Mouse (Mus musculus) embryonic stem cell, embryonic (primary cell): ENCODE measurements around the gene Lsamp.

Source experiments
- CTCF ChIA-PET, 4 experiments: fragments of 300-600 bp in 2 of 4; fragments of 350-600 bp in 2 of 4; sonication (Branson Sonifier 250); formaldehyde crosslinking; loops; one replicate each; lab custom pipeline; 2022; ENCODE audit warnings: inconsistent platforms in 2 of 4; lab: Charles Lee
- POLR2A ChIA-PET, 4 experiments: fragments of 300-600 bp in 2 of 4; fragments of 350-600 bp in 2 of 4; sonication (Branson Sonifier 250); formaldehyde crosslinking; loops; one replicate each; lab custom pipeline; 2022; ENCODE audit warnings: antibody characterized with exemption in 4 of 4, inconsistent platforms in 1 of 4; lab: Charles Lee

The Lsamp gene

GRCm38 (mm10) chr16:41258145-41259035 lies 1274.2 kb downstream of the Lsamp start:
- ChIA-PET CTCF (no interaction called here), POLR2A (no interaction called here)

GRCm38 (mm10) chr16:41275999-41276671 lies 1292.0 kb downstream of the Lsamp start:
- ChIA-PET POLR2A (no interaction called here), CTCF (no interaction called here)

DNA sequence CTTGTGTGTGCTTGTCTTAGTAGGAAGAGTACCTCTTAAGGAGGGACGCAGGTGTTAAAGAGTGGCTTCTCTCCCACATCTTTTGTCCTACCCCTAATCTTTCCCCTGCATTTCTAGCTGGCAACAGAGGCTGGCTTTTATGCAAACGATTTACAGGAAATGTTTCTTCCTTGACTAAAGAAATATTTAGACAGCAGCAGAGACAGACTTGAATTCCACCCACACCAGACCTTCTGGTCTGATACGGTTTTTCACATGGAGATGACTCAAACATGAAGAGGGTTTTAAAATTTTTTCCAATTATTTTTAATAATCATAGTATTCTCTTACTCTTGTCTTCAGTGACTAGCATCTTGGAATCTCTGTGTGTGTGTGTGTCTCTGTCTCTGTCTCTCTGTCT lies 1333.8 kb downstream of the Lsamp start:
- ChIA-PET CTCF (no interaction called here), POLR2A (interaction anchor here in 1 of 4 experiments (0.7 kb wide), 1 partner anchor 514 kb away, joined by 3 read pairs; no protein-coding TSS in a partner anchor)

GRCm38 (mm10) chr16:41343431-41343830 lies 1359.3 kb downstream of the Lsamp start:
- ChIA-PET CTCF (no interaction called here), POLR2A (no interaction called here)

DNA sequence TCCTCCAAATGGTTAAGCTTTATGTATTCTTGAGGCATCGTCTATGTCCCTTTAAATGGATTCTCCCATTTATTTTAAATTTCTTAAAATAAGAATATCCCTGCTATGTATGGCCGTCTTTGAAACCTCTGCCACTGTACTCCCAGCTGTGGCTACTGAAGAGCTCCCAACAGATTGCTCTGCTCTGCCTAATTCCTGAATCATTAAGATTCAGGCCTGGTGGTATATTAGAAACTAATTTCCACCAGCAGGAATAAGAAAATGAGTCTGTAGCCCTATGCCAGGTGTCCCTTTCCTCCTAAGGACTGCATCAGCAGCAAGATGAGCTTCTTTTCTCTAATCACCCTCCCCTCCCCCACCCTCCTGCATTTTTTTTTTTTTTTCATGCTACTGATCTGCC lies 1381.0 kb downstream of the Lsamp start:
- ChIA-PET POLR2A (no interaction called here), CTCF (no interaction called here)

GRCm38 (mm10) chr16:41383702-41384101 lies 1399.5 kb downstream of the Lsamp start:
- CTCF ChIA-PET = no interaction called here
- POLR2A ChIA-PET = no interaction called here

GRCm38 (mm10) chr16:41384288-41384687 lies 1400.1 kb downstream of the Lsamp start:
- POLR2A ChIA-PET = no interaction called here
- CTCF ChIA-PET = no interaction called here

DNA sequence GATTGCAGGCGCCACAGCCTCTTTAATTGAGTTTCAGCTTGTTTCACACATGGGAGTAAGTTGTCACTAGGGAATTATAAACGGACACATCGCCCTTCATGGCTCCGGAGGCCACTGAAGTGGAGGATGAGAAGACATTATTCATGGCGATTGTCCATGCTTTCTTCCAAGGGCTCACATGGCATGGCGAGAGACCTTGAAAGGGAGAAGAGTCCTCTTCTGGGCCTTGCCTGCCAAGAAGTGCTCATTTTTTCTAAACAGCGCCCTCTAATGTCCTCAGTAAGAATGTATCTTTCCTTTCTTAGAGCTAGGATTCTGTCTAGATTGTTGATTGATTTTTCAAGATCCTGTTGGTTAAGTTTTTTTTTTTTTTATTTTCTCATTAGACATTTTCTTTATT lies 1424.7 kb downstream of the Lsamp start:
- CTCF ChIA-PET = interaction anchor here in 3 of 4 experiments (0.5 to 1.3 kb wide), 11 partner anchors 12 to 1333 kb away, joined by 3 read pairs; no protein-coding TSS in a partner anchor
- POLR2A ChIA-PET = interaction anchor here in 1 of 4 experiments (0.7 kb wide), 1 partner anchor 1019 kb away, joined by 3 read pairs; no protein-coding TSS in a partner anchor

GRCm38 (mm10) chr16:41410671-41411070 lies 1426.5 kb downstream of the Lsamp start:
- CTCF ChIA-PET = no interaction called here
- POLR2A ChIA-PET = no interaction called here

DNA sequence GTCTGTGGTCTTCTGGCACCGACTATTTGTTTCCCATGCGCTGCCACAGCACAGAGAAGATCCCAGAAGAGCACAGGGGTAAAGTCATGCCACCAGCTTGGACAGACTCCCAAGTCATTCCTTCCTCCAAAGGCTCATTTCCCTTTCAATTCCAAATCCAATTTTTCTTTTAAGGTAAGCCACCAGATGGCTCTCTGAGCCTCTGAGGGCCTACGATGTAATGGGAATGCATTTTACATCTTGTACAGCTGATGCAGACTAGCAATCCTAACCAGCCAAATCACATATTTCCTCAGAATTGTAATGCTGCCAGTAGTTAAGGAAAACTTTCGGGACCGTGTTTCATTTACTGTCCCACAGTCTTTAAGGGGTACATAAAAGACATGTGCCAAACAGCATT lies 1433.2 kb downstream of the Lsamp start:
- POLR2A ChIA-PET = no interaction called here
- CTCF ChIA-PET = no interaction called here

DNA sequence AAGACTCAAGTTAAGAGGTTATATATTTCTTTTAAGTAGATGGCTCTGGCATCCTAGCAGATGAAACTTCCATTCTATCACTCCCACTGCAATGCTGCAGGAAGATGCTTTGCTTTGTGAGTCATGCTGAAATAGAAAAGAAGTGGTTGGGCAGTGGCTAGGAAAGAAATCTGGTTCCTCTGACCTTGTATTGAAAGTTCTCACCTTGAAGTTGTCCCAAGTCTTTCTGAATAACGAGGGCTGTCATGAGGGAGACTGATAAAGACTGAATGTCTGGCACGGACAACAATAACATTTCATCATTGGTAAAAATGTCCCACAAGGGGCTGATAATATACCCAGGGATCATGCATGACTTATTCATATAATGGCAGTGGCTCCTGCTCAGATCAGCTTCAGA lies 1483.2 kb downstream of the Lsamp start:
- ChIA-PET CTCF (no interaction called here), POLR2A (no interaction called here)

DNA sequence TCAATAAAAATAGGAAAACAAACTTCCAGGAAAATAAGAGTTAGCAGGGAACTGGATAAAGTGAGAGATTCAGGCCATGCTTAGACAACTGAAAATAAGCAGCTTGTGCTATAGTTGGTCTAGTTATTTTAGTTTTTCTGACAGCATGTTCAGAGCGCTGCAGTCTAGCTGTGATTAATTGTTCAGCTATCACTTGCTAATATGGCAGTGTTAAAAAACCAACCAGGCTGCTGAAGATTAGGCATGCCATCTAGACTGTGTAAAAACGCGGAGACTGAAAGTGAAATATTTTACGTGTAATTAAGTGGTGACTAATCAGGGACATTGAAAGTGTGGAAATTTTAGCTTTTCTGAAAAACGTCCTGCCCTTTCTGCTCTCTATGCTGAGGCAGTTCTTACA lies 1494.5 kb downstream of the Lsamp start:
- ChIA-PET CTCF (no interaction called here), POLR2A (no interaction called here)

DNA sequence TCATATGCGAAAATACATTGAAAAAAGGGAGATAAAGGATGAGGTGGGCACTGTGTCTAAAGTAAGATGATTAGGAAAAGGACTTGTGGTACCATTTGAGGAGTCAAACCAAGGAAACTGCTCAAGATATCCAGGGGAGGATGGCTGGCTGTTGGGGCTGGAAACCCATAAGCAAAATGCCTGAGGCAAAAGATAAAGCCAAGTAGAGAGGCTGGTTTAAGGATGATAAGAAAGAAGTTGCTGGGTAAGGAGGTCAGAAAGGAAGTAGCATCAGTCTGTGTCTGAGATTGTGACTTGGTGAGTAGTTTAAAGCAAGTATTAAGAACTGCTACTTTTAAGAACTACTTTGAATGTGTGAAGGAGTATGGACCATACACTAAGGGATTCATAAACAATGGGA lies 1497.7 kb downstream of the Lsamp start:
- ChIA-PET POLR2A (no interaction called here), CTCF (no interaction called here)

- POLR2A ChIA-PET = no interaction called here
- CTCF ChIA-PET = no interaction called here
Observed at GRCm38 (mm10) chr16:41510915-41511552, 1526.9 kb downstream of the Lsamp start.

- ChIA-PET POLR2A (no interaction called here), CTCF (no interaction called here)
Observed at GRCm38 (mm10) chr16:41521566-41521965, 1537.4 kb downstream of the Lsamp start.

DNA sequence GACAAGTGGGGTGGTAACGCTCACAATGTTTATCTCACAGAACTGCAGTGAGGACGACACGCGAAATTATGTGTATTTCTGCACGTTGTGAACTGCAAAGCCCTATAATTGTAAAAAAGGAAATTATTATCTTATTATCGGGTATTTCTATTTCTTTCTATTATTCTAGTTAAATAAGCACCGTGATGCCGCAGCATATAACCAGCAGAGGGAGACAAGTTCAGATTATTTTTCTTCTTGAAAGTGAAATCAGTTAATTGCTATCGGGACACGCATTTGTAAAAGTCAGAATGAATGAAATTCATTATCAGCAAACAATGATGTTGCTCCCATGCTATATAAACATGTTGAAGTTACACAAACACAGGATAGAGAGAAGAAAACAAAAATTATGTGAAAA lies 1540.1 kb downstream of the Lsamp start:
- CTCF ChIA-PET = no interaction called here
- POLR2A ChIA-PET = no interaction called here

- ChIA-PET POLR2A (interaction anchor here in 1 of 4 experiments (0.7 kb wide), 1 partner anchor 106 kb away, joined by 3 read pairs; no protein-coding TSS in a partner anchor), CTCF (interaction anchor here in 1 of 4 experiments (0.7 kb wide), 1 partner anchor 10 kb away, joined by 3 read pairs; no protein-coding TSS in a partner anchor)
Observed at GRCm38 (mm10) chr16:41532661-41533551, 1548.7 kb downstream of the Lsamp start.

DNA sequence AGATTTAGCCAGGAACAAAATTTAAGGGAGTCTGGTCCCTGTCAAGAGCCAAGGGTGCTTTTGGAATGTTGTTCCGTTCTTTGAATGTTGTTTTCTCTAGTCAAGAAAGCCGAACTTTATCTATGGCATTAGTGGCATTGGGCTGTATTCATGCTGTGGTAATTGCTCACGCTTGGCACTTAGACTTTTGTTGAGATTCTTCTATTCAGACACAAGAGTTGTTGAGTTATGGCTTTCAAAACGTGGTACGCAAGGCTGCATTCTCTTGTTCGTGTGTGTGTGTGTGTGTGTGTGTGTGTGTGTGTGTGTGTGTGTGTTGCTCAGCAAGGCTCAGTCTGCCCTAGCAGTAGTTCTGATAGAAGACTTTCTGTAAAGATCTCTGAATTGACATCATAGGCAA lies 1549.5 kb downstream of the Lsamp start:
- CTCF ChIA-PET = no interaction called here
- POLR2A ChIA-PET = no interaction called here

GRCm38 (mm10) chr16:41535806-41536205 lies 1551.6 kb downstream of the Lsamp start:
- ChIA-PET POLR2A (no interaction called here), CTCF (no interaction called here)
